Mouse (Mus musculus) bone marrow macrophage, adult 2 months (primary cell): ENCODE results near the gene Psme4.
"Not testable (repeated sequence)": the region's sequence is repeated elsewhere in the genome, so short reads cannot be mapped to it uniquely, and the experiment has no call there.

Experiments used
- CTCF ChIP-seq: IDR thresholded peaks from 2 replicates; pipeline ENCODE4 v1.5.1; 2012; ENCODE audit warnings: low read depth, mild to moderate bottlenecking, low read length, moderate library complexity
- POLR2A ChIP-seq: IDR thresholded peaks from 2 replicates; pipeline ENCODE4 v1.6.1; 2012; ENCODE audit warnings: mild to moderate bottlenecking, low read depth, low read length, borderline replicate concordance

DNA sequence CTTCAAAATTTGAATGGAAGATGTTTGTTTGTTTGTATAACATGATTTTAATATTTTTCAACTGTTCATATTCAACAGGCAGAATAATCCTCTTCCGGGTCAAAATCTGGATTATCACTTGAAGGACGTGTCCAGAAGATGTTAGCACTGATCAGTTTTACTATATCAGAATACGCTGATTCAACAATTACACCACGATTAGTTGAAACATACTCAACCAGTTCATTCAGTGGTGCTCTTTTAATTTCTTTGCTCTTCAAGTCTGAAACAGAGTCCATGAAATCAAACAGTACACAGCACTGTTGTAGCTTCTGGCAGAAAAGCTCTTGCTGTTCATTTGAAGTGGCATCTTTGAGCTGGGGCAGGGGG, 17.1 kb upstream of the Psme4 start:
- not testable (repeated sequence) for TF ChIP-seq POLR2A, CTCF
